Mouse (Mus musculus): ENCODE measurements around the gene Trim59. TPM values are rescaled to one million over a fixed set of nuclear protein-coding genes. Genes with fewer than 3 reads are reported as not detected.
A peak's percentile ranks its signal among the peaks of the same experiment; 100 is the strongest.

Trim59 gene
- polyA plus RNA-seq, 1 experiment from 2014 or later, result 209 TPM

GRCm38 (mm10) chr3:69002781-69003180, 41.8 kb downstream of the Trim59 start:
- WGBS, result 87% methylated on average over 4 of the region's 4 CpGs
- Histone ChIP-seq H3K27ac (no peak overlapping the region), H3K4me3 (no peak overlapping the region), H3K9me3 (no peaks in the 10 kb centered on the region), H3K27me3 (ENCODE audit: poor library complexity, severe bottlenecking) (no peaks in the 10 kb centered on the region), H3K36me3 (replicated peaks) (peaks cover 19% of the 10 kb centered on the region), H3K4me1 (peaks cover 20% of the 10 kb centered on the region)
- DNase-seq (ENCODE audit: extremely low spot score, low spot score), result no peak

DNA sequence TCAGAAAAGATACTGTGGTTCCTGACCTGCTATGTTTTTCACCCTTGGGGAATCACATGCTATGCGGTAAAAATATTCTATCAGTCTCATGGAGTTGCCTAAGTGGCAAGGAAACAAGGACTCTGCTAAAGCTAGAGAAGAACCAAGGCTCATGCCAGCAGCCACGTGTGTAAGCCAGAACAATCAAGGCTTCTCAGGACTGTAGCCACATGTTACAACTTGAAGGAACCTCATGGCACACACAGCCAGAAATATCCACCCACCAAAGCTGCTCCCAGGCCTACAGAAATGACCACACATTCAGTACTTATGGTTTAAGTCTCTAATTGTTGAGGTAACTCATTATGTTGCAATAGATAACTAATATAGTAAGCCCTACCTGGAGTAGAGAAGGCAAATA, 58.0 kb downstream of the Trim59 start:
- peaks cover 54% of the 10 kb centered on the region for H3K36me3 ChIP-seq (replicated peaks)
- H3K4me1 ChIP-seq, result no peaks in the 10 kb centered on the region
- no peak overlapping the region for H3K4me3 ChIP-seq
- no peaks in the 10 kb centered on the region for H3K9me3 ChIP-seq
- no peaks in the 10 kb centered on the region for H3K27me3 ChIP-seq (ENCODE audit: poor library complexity, severe bottlenecking)
- no peak for DNase-seq (ENCODE audit: extremely low spot score, low spot score)
- WGBS, result 97% methylated on average over 2 of the region's 2 CpGs
- no peak overlapping the region for H3K27ac ChIP-seq

MicroRNAs within 50 kb of the gene (microRNA counts, 519-probe panel; counts per million panel counts)
- microRNA mmu-miR-15b, result 8,138 counts per million, percentile 98 among the panel's probes with 10 or more counts

Small RNAs within 50 kb of the gene (microRNA-seq; reads per million reads assigned to microRNA genes)
- 1,981 reads per million, percentile 81 among the genes with 10 or more reads in this experiment for gene Mir15b
- 647 reads per million, percentile 71 among the genes with 10 or more reads in this experiment for gene Mir16-2

Other genes with a start within 250 kb of the Trim59 start
- gene 1110032F04Rik, start 175.2 kb downstream of the Trim59 start, polyA plus RNA-seq (2016; fragmentation: Nextera tagmentation; extraction: Ambion mirVana), result 1.1 and 1.3 TPM in 2 replicates
- gene Ift80, start 40.2 kb downstream of the Trim59 start, polyA plus RNA-seq (2016; fragmentation: Nextera tagmentation; extraction: Ambion mirVana), result 17.4 and 19.3 TPM in 2 replicates
- gene Smc4, start 40.0 kb downstream of the Trim59 start, polyA plus RNA-seq (2016; fragmentation: Nextera tagmentation; extraction: Ambion mirVana), result 195 and 211 TPM in 2 replicates
- 37.0 and 39.8 TPM in 2 replicates for gene Kpna4, start 82.4 kb upstream of the Trim59 start, polyA plus RNA-seq (2016; fragmentation: Nextera tagmentation; extraction: Ambion mirVana)
- gene Arl14, start 177.7 kb upstream of the Trim59 start, polyA plus RNA-seq (2016; fragmentation: Nextera tagmentation; extraction: Ambion mirVana), result not detected in 2 replicates